Mouse (Mus musculus) midbrain, embryonic 16.5 days (tissue): ENCODE measurements around the gene Kcne4. TPM values are rescaled to one million over a fixed set of nuclear protein-coding genes. Genes with fewer than 3 reads are reported as not detected.

Source experiments
- ATAC-seq: fragments of 200-750 bp; cut with Nextera tagmentation; 2 replicates; pipeline ENCODE4 v1.8.0; 2017; ENCODE audit warnings: moderate TSS enrichment
- H3K27ac ChIP-seq: fragments of 300-500 bp; sonication (generic); 2 replicates; pipeline ENCODE4 v1.5.1; 2014; ENCODE audit warnings: mild to moderate bottlenecking, low read length, mixed read lengths
- H3K27me3 ChIP-seq: fragments of 300-500 bp; sonication (generic); 2 replicates; pipeline ENCODE4 v1.6.1; 2014; ENCODE audit warnings: low read depth, low read length, mixed read lengths; ENCODE audit not compliant: control insufficient read depth, insufficient read depth
- H3K36me3 ChIP-seq: fragments of 300-500 bp; sonication (generic); 2 replicates; pipeline ENCODE4 v1.6.1; 2014; ENCODE audit warnings: mild to moderate bottlenecking, low read length, moderate library complexity, mixed read lengths; ENCODE audit not compliant: control insufficient read depth, insufficient read depth
- H3K4me1 ChIP-seq: fragments of 300-500 bp; sonication (generic); 2 replicates; pipeline ENCODE4 v1.6.1; 2014; ENCODE audit warnings: mild to moderate bottlenecking, low read length, mixed read lengths; ENCODE audit not compliant: control insufficient read depth, insufficient read depth
- H3K4me2 ChIP-seq: fragments of 300-500 bp; sonication (generic); 2 replicates; pipeline ENCODE4 v1.6.1; 2014; ENCODE audit warnings: mild to moderate bottlenecking, low read length, mixed read lengths
- H3K4me3 ChIP-seq: fragments of 300-500 bp; sonication (generic); 2 replicates; pipeline ENCODE4 v1.5.1; 2014; ENCODE audit warnings: low read depth, mild to moderate bottlenecking, low read length, moderate library complexity, mixed read lengths
- H3K9ac ChIP-seq: fragments of 300-500 bp; sonication (generic); 2 replicates; pipeline ENCODE4 v1.6.1; 2014; ENCODE audit warnings: low read depth, low read length, mixed read lengths
- H3K9me3 ChIP-seq: fragments of 300-500 bp; sonication (generic); replicated peaks from 2 replicates; pipeline ENCODE4 v1.6.1; 2014; ENCODE audit warnings: mild to moderate bottlenecking, low read length, mixed read lengths; ENCODE audit not compliant: control insufficient read depth, poor library complexity, severe bottlenecking
- WGBS: fragments of 180-500 bp; shearing (Covaris S2); extraction: QIAGEN DNeasy Blood & Tissue Kit; methylation state at CpG from one replicate; pipeline ENCODE4 v1.1.7; 2014; 5-methylcytosine and 5-hydroxymethylcytosine counted together
- polyA plus RNA-seq: library from polyadenylated mRNA; unstranded; fragments of >200 nt; fragmentation: Nextera tagmentation; extraction: Ambion mirVana; gene quantifications from 2 replicates; pipeline ENCODE4 v1.2.1, GENCODE M21; 2015

The Kcne4 gene
- polyA plus RNA-seq, 1 experiment from 2014 or later: 1.5 TPM

DNA sequence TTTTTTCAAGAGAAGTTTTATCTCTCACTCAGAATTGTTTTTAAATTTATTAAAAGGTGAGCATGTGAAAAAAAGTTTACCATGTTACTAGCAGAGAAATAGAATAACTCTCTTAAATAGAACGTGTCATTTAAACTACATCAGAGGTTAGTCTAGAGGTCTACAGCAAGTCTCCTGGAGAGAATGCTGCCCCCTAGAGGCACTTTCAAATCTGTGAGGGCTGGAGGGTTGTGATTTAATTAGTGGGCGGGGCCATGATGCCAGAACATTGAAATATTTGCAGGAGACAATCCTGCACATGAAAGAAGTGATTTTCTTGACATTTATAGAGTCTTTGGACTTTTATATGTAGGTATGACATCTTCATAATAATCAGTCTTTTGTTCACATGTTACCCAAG, 29.9 kb downstream of the Kcne4 start:
- H3K4me2 ChIP-seq: no peak overlapping the region
- no peak overlapping the region for H3K4me3 ChIP-seq
- no peak overlapping the region for H3K27ac ChIP-seq
- 45% methylated on average over 2 of the region's 2 CpGs for WGBS
- ATAC-seq: no peak
- H3K9me3 ChIP-seq: no peaks in the 10 kb centered on the region
- H3K36me3 ChIP-seq: no peaks in the 10 kb centered on the region
- H3K9ac ChIP-seq: no peak overlapping the region
- H3K4me1 ChIP-seq: no peaks in the 10 kb centered on the region
- H3K27me3 ChIP-seq: no peaks in the 10 kb centered on the region

DNA sequence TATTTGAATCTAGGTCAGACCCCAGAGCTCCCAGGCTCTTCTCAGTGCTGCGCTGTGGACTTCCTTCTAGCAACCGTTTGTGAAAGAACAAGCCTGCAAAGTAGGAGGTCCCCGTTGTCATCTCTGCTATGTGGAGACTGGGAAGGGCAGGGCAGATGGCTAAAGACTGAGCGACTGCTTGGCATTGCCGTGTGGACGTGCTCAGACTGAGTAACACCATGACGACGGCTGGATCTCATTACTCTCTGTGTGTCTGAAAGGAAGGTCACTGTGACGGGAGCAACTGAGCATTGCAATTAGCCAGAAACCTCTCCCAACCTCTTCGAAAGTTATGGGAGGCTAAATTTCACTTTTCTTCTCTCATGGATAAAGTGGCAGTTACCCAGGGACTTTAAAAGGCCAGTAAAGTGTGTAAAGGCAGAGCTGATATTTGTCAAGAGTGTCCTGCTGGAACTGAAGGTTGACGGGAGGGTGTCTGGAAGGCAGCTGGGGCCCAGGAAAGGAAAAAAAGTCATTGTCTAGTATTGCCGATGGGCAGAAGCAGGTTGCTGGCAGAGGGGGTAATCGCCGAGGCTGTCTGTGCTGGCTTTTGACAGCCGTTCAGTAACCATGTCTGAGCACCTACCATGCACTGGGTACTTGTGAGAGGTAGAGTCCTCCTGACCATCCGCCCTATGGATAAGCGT, 36.0 kb downstream of the Kcne4 start:
- Histone ChIP-seq H3K36me3 (no peaks in the 10 kb centered on the region), H3K9me3 (no peaks in the 10 kb centered on the region), H3K4me3 (no peak overlapping the region), H3K4me1 (peaks cover 4% of the 10 kb centered on the region; the same call in 1 of the 2 replicates), H3K27ac (peak overlapping the region; percentile 34), H3K9ac (no peak overlapping the region), H3K27me3 (no peaks in the 10 kb centered on the region), H3K4me2 (no peak overlapping the region)
- peak; percentile 97 for ATAC-seq
- 35% methylated on average over 17 of the region's 17 CpGs for WGBS

DNA sequence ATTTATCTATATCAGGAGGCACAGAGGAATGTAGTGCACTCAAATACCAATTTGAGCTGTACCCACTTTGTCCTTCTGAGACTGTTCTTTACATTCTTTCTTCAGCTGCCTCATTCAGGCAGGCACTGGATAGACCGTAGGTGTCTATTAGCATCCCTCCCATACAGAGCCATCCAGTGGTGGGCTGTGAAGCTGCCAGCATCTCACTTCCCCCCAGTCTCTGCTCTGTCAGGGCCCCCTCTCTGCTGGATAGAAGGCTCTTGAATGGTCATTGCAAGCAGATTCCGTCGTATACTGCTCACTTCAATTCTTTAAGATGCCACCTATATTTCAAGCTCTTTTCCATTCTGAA, 36.5 kb downstream of the Kcne4 start:
- Histone ChIP-seq H3K27ac (no peak overlapping the region), H3K9me3 (no peaks in the 10 kb centered on the region), H3K27me3 (no peaks in the 10 kb centered on the region), H3K4me3 (no peak overlapping the region), H3K4me1 (peaks cover 4% of the 10 kb centered on the region; the same call in 1 of the 2 replicates), H3K36me3 (no peaks in the 10 kb centered on the region), H3K9ac (no peak overlapping the region), H3K4me2 (no peak overlapping the region)
- peak; percentile 56; the same call in 1 of the 2 replicates for ATAC-seq
- 62% methylated on average over 3 of the region's 3 CpGs for WGBS

DNA sequence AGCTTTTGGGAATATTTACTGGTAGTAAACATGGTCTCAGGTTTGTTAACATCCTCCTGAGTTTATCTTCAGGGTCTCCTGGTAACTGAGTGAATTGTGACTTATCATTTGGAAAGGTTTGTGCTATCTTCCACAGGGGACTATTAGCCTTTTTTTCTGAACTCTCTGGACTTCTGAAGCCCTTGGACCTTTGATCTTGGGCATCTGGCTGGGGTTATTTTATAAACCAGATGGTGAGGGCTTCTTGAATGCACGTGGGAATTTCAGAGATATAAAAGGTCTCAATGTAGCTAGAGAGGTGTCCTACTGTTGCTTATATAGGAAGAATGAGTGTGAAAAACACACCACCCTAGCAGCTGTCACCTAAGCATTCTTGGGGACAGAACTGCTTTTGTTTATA, 37.7 kb downstream of the Kcne4 start:
- Histone ChIP-seq H3K4me2 (no peak overlapping the region), H3K27me3 (no peaks in the 10 kb centered on the region), H3K36me3 (no peaks in the 10 kb centered on the region), H3K4me3 (no peak overlapping the region), H3K9ac (no peak overlapping the region), H3K27ac (no peak overlapping the region), H3K4me1 (peaks cover 4% of the 10 kb centered on the region; the same call in 1 of the 2 replicates), H3K9me3 (no peaks in the 10 kb centered on the region)
- 43% methylated on average over 1 of the region's 1 CpGs for WGBS
- no peak for ATAC-seq

DNA sequence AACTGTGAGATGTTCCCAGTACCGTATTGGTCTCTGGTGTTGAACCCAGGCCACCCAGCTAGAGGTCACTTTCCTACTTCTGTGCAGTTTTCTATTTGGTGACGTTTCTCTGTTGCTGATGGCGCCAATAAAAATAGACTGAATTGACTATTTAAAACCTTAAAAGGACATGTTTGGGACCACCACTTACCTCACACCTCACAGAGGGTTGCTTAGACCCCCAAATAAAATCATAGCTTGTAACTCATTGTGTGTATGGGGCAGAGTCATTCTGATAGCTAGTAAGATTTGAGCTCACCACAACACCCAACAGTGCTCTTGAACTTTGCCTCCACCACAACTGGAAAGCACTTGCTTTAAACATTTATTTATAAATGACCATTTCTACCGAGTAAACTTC, 43.0 kb downstream of the Kcne4 start:
- 80% methylated on average over 4 of the region's 4 CpGs for WGBS
- H3K9ac ChIP-seq: no peak overlapping the region
- H3K4me3 ChIP-seq: no peak overlapping the region
- no peaks in the 10 kb centered on the region for H3K4me1 ChIP-seq
- H3K27me3 ChIP-seq: no peaks in the 10 kb centered on the region
- no peaks in the 10 kb centered on the region for H3K36me3 ChIP-seq
- H3K4me2 ChIP-seq: no peak overlapping the region
- no peak overlapping the region for H3K27ac ChIP-seq
- no peaks in the 10 kb centered on the region for H3K9me3 ChIP-seq
- no peak for ATAC-seq

DNA sequence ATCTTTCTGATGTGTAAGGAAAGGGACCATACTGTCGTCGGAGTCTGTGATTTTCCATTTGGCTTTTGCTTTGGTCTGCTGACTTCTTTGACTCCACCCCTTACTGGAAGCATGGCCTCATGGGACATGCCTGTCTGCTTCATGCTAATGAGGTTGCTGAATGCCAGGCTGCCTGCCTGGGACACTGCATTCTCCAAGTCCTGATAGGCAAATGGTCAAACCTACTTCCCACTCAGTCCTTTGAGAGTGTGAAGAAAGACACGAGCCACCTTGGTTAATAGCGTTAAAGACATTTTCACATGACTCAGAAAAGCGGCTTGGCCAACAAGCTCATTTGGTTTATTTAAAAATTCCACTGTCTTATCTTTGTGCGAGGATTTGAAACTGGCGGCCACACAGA, 43.5 kb downstream of the Kcne4 start:
- H3K4me3 ChIP-seq: no peak overlapping the region

DNA sequence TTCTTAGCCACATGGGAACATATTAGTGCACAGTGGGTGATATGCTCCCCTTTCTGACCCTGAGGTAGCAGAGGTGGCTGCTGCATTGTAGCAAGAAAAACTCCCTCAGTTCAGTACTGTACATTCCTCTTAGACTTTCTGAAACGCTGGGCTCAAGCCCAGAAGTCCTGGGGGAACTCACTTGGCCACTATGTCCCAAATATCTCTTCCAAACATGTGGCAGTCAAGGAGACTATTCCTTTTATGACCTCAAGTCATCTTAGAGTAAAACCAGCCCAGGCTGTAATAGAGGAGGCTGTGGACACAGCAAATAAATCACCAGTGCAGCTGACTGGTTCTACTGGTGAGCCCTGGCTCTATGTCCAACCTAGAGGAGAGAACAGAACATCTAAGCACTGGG, 45.7 kb downstream of the Kcne4 start:
- Histone ChIP-seq H3K36me3 (no peaks in the 10 kb centered on the region), H3K4me2 (no peak overlapping the region), H3K27ac (no peak overlapping the region), H3K9me3 (no peaks in the 10 kb centered on the region), H3K27me3 (no peaks in the 10 kb centered on the region), H3K4me3 (no peak overlapping the region), H3K9ac (no peak overlapping the region), H3K4me1 (no peaks in the 10 kb centered on the region)
- ATAC-seq: no peak
- 69% methylated on average over 1 of the region's 1 CpGs for WGBS

More for the DNA sequence above, 43.5 kb downstream of the Kcne4 start:
- WGBS: 79% methylated on average over 7 of the region's 7 CpGs
- H3K36me3 ChIP-seq: no peaks in the 10 kb centered on the region
- H3K4me1 ChIP-seq: no peaks in the 10 kb centered on the region
- no peaks in the 10 kb centered on the region for H3K27me3 ChIP-seq
- H3K27ac ChIP-seq: no peak overlapping the region
- no peaks in the 10 kb centered on the region for H3K9me3 ChIP-seq
- H3K9ac ChIP-seq: no peak overlapping the region
- no peak overlapping the region for H3K4me2 ChIP-seq
- ATAC-seq: no peak

DNA sequence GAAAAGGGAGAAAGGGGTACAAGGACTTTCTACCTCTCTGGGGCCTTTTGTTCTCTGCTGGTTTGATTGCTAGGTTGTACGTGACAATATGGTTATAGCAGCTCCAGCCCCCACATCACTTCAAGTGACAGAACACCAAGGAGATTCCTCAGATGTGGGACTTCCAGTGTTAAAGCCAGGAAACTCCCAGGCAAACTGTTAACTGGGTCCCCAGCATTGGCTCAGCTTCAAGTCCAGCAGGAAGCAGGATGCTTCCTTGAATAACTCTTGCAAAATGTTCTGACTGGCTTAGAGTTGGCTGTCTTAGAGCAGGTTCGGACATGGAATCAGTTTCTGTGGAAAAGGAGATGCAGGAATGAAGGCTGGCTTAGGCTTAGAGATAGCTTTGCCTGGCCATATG, 47.3 kb downstream of the Kcne4 start:
- no peaks in the 10 kb centered on the region for H3K36me3 ChIP-seq
- H3K4me1 ChIP-seq: no peaks in the 10 kb centered on the region
- no peak overlapping the region for H3K9ac ChIP-seq
- no peak overlapping the region for H3K4me3 ChIP-seq
- ATAC-seq: no peak
- H3K27ac ChIP-seq: no peak overlapping the region
- H3K4me2 ChIP-seq: no peak overlapping the region
- no peaks in the 10 kb centered on the region for H3K27me3 ChIP-seq
- no peaks in the 10 kb centered on the region for H3K9me3 ChIP-seq
- WGBS: 76% methylated on average over 2 of the region's 2 CpGs

DNA sequence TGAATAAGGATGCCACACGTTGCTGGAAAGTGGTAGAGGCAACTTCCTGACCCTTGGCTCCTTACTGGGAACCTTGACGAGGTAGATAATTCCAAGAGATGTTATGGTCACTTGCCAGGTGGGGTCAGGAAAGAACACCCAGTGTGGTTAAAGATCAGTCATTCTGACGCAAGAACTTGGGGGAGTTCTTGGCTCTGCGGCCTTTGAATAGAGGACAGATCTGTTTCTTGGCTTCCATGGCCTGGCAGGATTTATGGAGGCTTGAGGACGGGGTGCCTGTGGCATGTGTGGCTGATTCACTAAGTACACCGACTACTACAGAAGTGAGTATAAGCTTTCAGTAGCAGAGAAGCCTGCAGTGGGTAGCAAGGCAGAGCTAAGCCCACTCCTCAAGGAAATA, 47.8 kb downstream of the Kcne4 start:
- H3K27ac ChIP-seq: no peak overlapping the region; the same call in 1 of the 2 replicates
- no peak overlapping the region for H3K4me2 ChIP-seq

More for the DNA sequence above, 47.8 kb downstream of the Kcne4 start:
- no peak overlapping the region for H3K9ac ChIP-seq
- H3K9me3 ChIP-seq: no peaks in the 10 kb centered on the region
- no peaks in the 10 kb centered on the region for H3K36me3 ChIP-seq
- no peaks in the 10 kb centered on the region for H3K4me1 ChIP-seq
- no peak overlapping the region for H3K4me3 ChIP-seq
- 76% methylated on average over 6 of the region's 6 CpGs for WGBS
- ATAC-seq: no peak
- H3K27me3 ChIP-seq: no peaks in the 10 kb centered on the region
